Mouse (Mus musculus) forebrain, postnatal 0 days (tissue): ENCODE measurements around the gene Trpm5. TPM values are rescaled to one million over a fixed set of nuclear protein-coding genes. Genes with fewer than 3 reads are reported as not detected.

Experiments
- ATAC-seq: fragments of 200-750 bp; cut with Nextera tagmentation; 2 replicates; pipeline ENCODE4 v1.8.0; 2017; ENCODE audit warnings: mild to moderate bottlenecking, moderate library complexity
- DNase-seq: peaks from one replicate; pipeline ENCODE4 v3.0.0-alpha.2; 2015
- H3K27ac ChIP-seq: fragments of 300-500 bp; sonication (generic); 2 replicates; pipeline ENCODE4 v1.5.1; 2014; ENCODE audit warnings: low read depth, mild to moderate bottlenecking, antibody characterized with exemption, low read length, moderate library complexity, mixed read lengths
- H3K27me3 ChIP-seq: fragments of 300-500 bp; sonication (generic); 2 replicates; pipeline ENCODE4 v1.6.1; 2014; ENCODE audit warnings: mild to moderate bottlenecking, low read length, mixed read lengths; ENCODE audit not compliant: insufficient read depth
- H3K36me3 ChIP-seq: fragments of 300-500 bp; sonication (generic); 2 replicates; pipeline ENCODE4 v1.6.1; 2014; ENCODE audit warnings: mild to moderate bottlenecking, moderate library complexity; ENCODE audit not compliant: insufficient read depth
- H3K4me1 ChIP-seq: fragments of 300-500 bp; sonication (generic); 2 replicates; pipeline ENCODE4 v1.6.1; 2014; ENCODE audit warnings: antibody characterized with exemption; ENCODE audit not compliant: insufficient read depth
- H3K4me2 ChIP-seq: fragments of 300-500 bp; sonication (generic); 2 replicates; pipeline ENCODE4 v1.6.1; 2014; ENCODE audit warnings: low read depth, mild to moderate bottlenecking, moderate library complexity
- H3K4me3 ChIP-seq: fragments of 300-500 bp; sonication (generic); 2 replicates; pipeline ENCODE4 v1.5.1; 2014; ENCODE audit warnings: low read depth, low read length, mixed read lengths
- H3K9ac ChIP-seq: fragments of 300-500 bp; sonication (generic); 2 replicates; pipeline ENCODE4 v1.6.1; 2014; ENCODE audit warnings: mild to moderate bottlenecking
- H3K9me3 ChIP-seq: fragments of 300-500 bp; sonication (generic); 2 replicates; pipeline ENCODE4 v1.6.1; 2016; ENCODE audit warnings: low read length
- CTCF ChIP-seq: sonication (generic); IDR thresholded peaks from 2 replicates; pipeline ENCODE4 v1.5.1; 2016; ENCODE audit warnings: antibody characterized with exemption, control low read depth, low read depth
- WGBS: fragments of 180-500 bp; shearing (Covaris S2); extraction: QIAGEN DNeasy Blood & Tissue Kit; methylation state at CpG from one replicate; pipeline ENCODE4 v1.1.7; 2014; 5-methylcytosine and 5-hydroxymethylcytosine counted together
- polyA plus RNA-seq: library from polyadenylated mRNA; unstranded; fragments of >200 nt; fragmentation: Nextera tagmentation; extraction: Ambion mirVana; gene quantifications from 2 replicates; pipeline ENCODE4 v1.2.1, GENCODE M21; 2015
- total RNA-seq: library from RNA; depleted of rRNA; stranded (reverse); fragments of >200 nt; gene quantifications from 2 replicates; pipeline ENCODE4 v1.2.3, GENCODE M21; 2014

Trpm5 gene
- total and polyA plus RNA-seq, 2 experiments from 2014 or later, result 1.1 to 1.3 TPM

- peak overlapping the region; percentile 79 for H3K27ac ChIP-seq
- WGBS, result 11% methylated on average over 30 of the region's 30 CpGs
- DNase-seq (no peak), ATAC-seq (no peak)
- 0 out of 2 replicates have a peak, but pooled peaks have one; percentile 21 for TF ChIP-seq CTCF
- H3K4me2 ChIP-seq, result peak overlapping the region; percentile 87
- H3K4me1 ChIP-seq, result peaks cover 8% of the 10 kb centered on the region
- H3K9ac ChIP-seq, result peak overlapping the region; percentile 83
- peaks cover 30% of the 10 kb centered on the region for H3K36me3 ChIP-seq
- no peaks in the 10 kb centered on the region for H3K27me3 ChIP-seq
- H3K4me3 ChIP-seq, result peak overlapping the region; percentile 60
- no peaks in the 10 kb centered on the region for H3K9me3 ChIP-seq
Measured at GRCm38 (mm10) chr7:143069751-143070400, 24.6 kb downstream of the Trpm5 start.

GRCm38 (mm10) chr7:143068882-143069591, 25.4 kb downstream of the Trpm5 start, which contains the start of gene Tssc4:
Gene Tssc4 (plus strand): TSS chr7:143069249.
- Histone ChIP-seq H3K9ac (peak within 1 kb of the TSS; percentile 83), H3K4me3 (peak within 1 kb of the TSS; percentile 60), H3K27ac (peak within 1 kb of the TSS; percentile 95), H3K36me3 (peaks cover 38% of the 10 kb centered on the region), H3K4me1 (peaks cover 8% of the 10 kb centered on the region), H3K4me2 (peak within 1 kb of the TSS; percentile 87), H3K27me3 (no peaks in the 10 kb centered on the region), H3K9me3 (no peaks in the 10 kb centered on the region)
- no peak for TF ChIP-seq CTCF
- ATAC-seq (peak; percentile 97), DNase-seq (peak; percentile 100)
- under 1% methylated on average over 51 of the region's 51 CpGs for WGBS

- Histone ChIP-seq H3K4me2 (peak overlapping the region; percentile 56), H3K4me3 (peak overlapping the region; percentile 32), H3K9me3 (no peaks in the 10 kb centered on the region), H3K4me1 (peaks cover 8% of the 10 kb centered on the region), H3K9ac (peak overlapping the region; percentile 43), H3K36me3 (peaks cover 44% of the 10 kb centered on the region), H3K27ac (peak overlapping the region; percentile 95), H3K27me3 (no peaks in the 10 kb centered on the region)
- WGBS, result 40% methylated on average over 13 of the region's 13 CpGs
- peak; percentile 29; the same call in 1 of the 2 replicates for TF ChIP-seq CTCF
- DNase-seq, result no peak
- no peak for ATAC-seq
Measured at GRCm38 (mm10) chr7:143068316-143068881, 26.0 kb downstream of the Trpm5 start.

- WGBS, result 81% methylated on average over 3 of the region's 3 CpGs
Measured at GRCm38 (mm10) chr7:143067897-143068296, 26.5 kb downstream of the Trpm5 start.

GRCm38 (mm10) chr7:143067469-143067868, 27.0 kb downstream of the Trpm5 start:
- H3K4me2 ChIP-seq, result no peak overlapping the region

More at GRCm38 (mm10) chr7:143067897-143068296, 26.5 kb downstream of the Trpm5 start:
- TF ChIP-seq CTCF, result no peak
- H3K36me3 ChIP-seq, result peaks cover 50% of the 10 kb centered on the region
- H3K27me3 ChIP-seq, result no peaks in the 10 kb centered on the region
- no peaks in the 10 kb centered on the region for H3K9me3 ChIP-seq
- H3K9ac ChIP-seq, result no peak overlapping the region
- H3K27ac ChIP-seq, result peak overlapping the region; percentile 95
- no peak for ATAC-seq
- no peak for DNase-seq
- H3K4me1 ChIP-seq, result peaks cover 8% of the 10 kb centered on the region
- no peak overlapping the region for H3K4me3 ChIP-seq
- H3K4me2 ChIP-seq, result no peak overlapping the region; the same call in 1 of the 2 replicates

GRCm38 (mm10) chr7:143065692-143066091, 28.8 kb downstream of the Trpm5 start:
- no peak overlapping the region for H3K27ac ChIP-seq
- no peaks in the 10 kb centered on the region for H3K9me3 ChIP-seq
- TF ChIP-seq CTCF, result no peak
- H3K27me3 ChIP-seq, result no peaks in the 10 kb centered on the region
- ATAC-seq, result no peak
- H3K9ac ChIP-seq, result no peak overlapping the region
- H3K4me3 ChIP-seq, result no peak overlapping the region
- no peak for DNase-seq
- 96% methylated on average over 2 of the region's 2 CpGs for WGBS
- peaks cover 64% of the 10 kb centered on the region for H3K36me3 ChIP-seq
- peaks cover 8% of the 10 kb centered on the region for H3K4me1 ChIP-seq
- no peak overlapping the region for H3K4me2 ChIP-seq

More at GRCm38 (mm10) chr7:143067469-143067868, 27.0 kb downstream of the Trpm5 start:
- 57% methylated on average over 2 of the region's 2 CpGs for WGBS
- H3K27ac ChIP-seq, result no peak overlapping the region; the same call in 1 of the 2 replicates
- H3K36me3 ChIP-seq, result peaks cover 54% of the 10 kb centered on the region
- TF ChIP-seq CTCF, result no peak
- no peak overlapping the region for H3K4me3 ChIP-seq
- no peaks in the 10 kb centered on the region for H3K27me3 ChIP-seq
- no peak overlapping the region for H3K9ac ChIP-seq
- DNase-seq (no peak), ATAC-seq (no peak)
- H3K4me1 ChIP-seq, result peaks cover 8% of the 10 kb centered on the region
- no peaks in the 10 kb centered on the region for H3K9me3 ChIP-seq
